Mouse (Mus musculus) kidney, adult 9 months (tissue): ENCODE results near the gene Gpc2.

ENCODE experiments used
- DNase-seq: peaks from one replicate; pipeline ENCODE4 v3.0.0; 2022

Gpc2 gene

DNA sequence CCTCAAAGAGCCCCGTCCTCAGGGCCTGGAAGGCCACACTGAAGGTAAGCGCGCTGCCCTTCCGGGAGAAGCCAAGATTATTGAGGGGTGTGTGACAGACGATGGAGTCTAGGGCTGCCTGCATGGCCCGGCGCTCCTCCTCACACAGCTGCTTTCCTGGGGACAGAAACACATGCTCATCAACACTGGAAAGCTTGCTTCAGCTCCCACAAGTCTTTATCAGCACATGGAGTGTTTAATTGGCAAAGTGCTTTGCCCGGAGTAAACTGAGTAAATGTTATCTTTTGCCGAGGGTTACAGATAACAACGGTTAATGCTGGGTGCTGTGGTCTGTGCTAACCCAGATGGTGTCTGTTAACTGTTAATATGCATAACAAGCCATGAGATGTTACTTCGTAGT lies 19.0 kb downstream of the Gpc2 start:
- DNase-seq, result no peak

DNA sequence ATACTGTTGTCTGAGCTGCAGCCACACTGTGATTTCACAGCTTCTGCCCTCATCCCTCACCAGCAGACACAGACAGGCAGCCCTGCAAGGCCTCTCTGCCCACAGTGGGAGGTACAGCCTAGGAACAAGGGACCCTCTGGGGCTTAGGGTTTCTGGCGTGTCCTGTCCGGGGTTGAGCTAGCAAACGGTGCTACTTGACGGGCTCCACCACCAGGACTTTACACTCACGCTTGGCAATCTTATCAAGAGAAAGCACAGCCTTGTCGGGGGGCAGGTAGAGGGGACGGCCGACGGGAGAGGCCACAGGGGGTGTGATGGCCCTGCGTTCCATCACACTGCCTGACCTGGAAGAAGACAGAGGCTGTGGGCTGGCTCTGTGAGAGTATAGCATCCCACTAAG lies 19.8 kb downstream of the Gpc2 start:
- DNase-seq, result no peak

DNA sequence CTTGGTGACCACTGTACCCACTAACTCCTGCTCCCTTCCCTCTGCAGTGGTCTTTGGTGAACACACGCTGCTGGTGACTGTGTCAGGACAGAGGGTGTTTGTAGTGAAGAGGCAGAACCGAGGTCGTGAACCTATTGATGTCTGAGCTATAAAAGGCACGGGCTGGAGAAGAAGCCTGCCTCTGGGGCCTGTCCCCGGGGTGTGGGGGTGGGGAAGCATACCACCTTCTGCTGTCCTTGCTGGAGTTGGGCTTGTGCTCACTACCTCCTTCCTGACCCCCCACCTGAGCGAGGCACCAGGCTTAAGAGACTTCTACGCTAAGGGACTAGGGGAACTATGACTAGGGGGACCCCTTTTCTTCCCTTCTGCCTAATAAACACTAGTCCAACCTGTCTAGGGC lies 20.8 kb downstream of the Gpc2 start:
- no peak for DNase-seq

DNA sequence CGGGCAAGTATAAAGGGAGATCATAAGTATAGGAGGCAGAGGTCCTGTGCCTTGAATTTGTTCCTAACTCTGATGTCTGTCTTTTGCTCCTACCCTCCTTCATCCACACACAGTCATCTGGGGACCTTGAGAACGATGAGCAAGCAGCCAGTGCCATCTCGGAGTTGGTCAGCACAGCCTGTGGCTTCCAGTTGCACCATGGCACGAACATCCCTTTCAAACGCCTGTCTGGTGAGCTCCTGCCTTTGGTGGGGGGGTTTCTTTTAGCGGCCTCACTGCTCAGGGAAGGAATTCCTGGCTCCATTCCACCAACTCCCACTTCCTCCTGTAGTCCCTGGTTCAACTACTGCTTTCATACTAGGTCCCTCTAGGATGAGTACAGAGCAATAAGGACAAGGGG lies 21.3 kb downstream of the Gpc2 start:
- no peak for DNase-seq

DNA sequence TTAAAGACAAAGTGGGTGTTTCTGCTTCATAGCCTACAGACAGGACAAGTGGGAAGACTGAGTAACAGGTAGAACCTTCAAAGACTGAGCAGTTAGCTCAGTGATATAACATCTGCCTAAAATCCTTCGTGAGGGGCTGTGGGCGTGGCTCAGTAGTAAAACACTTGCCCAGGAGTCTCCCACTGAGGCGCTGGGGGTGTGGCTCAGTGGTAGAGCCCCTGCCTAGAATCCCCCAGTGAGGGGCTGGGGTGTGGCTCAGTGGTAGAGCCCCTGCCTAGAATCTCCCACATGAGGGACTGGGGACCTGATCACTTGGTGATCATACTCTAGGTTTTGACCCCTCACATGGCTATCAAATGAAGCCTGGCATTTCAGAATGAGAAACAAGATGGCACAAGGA lies 21.7 kb downstream of the Gpc2 start:
- DNase-seq, result no peak

DNA sequence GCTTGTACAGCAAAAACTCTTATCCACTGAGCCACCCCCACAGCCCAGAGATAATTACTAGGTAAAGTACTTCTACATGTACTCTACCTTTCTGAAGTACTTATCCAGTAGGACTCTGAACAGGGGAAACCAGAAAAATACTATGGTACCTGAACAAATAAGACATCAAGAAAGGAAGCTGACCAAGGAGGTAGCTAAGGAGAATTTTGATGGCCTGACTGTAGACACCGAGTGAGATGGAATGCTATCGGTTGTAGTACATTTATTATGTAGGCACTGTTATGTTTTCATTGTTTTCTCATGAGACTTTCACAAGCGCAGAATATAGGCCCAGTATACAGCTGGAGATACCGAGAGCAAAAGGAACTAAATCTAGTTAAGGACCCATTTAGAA lies 22.2 kb downstream of the Gpc2 start:
- DNase-seq, result no peak

DNA sequence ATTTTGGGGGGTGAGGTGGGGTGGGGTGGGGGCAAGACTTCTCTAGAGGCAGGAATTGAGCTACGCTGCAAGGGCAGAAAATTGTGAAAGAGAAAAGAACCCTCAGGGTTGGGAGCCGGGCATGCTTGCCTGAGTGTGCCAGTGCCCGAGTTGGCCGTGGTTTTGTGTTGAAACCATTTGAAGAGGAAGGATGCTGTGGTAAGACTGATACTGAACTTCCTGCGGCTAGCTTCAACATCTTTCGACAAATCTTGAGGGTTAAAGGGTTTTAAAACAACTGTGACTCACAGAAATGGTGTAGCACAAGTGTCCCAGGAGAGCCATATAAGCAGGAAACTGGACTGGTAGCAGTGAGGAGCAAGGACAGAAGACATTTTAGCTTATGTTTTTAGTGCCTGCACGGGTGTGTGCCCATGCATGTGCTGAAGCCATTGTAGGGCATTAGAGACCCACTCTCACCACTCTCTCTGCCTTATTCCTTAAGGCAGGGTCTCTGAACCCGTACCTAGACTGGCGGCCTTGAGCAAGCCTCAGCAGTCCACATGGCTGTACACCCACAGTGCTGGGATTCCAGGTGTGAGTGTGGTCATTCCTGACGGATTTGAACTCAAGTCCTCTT lies 22.7 kb downstream of the Gpc2 start:
- DNase-seq, result no peak

DNA sequence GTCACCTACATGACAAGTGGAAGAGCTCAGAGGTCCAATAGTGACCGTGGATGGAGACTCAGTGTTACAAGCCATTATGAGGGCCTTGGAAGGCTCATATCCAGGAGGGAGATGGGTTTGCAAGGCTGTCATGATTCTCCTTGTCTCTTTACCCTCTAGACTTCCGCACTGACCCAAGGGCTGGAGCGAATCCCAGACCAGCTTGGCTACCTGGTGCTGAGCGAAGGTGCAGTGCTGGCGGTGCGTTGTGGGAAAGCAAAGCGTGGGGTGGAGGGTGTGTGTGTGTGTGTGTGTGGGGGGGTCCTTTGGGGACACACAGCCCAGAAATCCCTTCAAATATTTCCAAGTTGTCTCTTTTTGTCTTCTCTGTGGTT lies 23.7 kb downstream of the Gpc2 start:
- no peak for DNase-seq

DNA sequence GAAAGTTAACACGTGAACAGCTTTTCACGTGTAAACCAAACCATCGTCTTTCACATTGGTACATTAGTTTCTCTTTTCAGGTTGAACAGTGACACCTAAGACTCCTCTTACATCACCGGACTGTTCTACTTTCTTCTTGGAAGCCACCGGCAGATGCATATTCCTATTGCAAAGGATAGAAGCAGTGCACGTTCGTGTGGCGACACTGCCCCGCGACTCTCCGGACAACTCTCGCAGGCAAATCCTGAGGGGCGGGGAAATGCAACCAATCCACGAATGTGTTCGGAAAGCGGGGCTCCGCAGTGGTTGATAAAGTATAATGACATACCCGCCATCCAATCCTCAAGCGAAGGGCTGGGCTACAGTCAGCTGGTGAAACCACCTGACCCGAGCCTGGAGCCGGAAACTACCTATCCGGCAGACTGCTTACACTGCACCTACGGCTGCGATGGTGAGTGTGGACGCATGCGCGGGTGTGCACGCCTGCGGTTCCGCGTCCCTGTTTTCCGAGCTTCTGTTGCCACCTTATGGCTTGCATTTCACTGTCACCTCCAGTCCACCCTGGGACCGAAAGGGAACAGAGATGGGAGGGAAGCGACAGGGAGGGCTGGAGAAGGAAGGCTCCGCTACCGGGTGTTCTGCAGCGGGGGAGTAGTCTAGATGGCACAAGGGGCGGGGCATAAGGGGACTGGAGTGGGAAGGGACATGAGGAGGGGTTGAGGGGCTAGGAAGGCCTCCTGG lies 24.3 kb downstream of the Gpc2 start, which contains the start of gene Lamtor4:
Lamtor4 (plus strand) TSS at position 130 of the 741 bp plus-strand sequence.
- DNase-seq, result peak; percentile 99

DNA sequence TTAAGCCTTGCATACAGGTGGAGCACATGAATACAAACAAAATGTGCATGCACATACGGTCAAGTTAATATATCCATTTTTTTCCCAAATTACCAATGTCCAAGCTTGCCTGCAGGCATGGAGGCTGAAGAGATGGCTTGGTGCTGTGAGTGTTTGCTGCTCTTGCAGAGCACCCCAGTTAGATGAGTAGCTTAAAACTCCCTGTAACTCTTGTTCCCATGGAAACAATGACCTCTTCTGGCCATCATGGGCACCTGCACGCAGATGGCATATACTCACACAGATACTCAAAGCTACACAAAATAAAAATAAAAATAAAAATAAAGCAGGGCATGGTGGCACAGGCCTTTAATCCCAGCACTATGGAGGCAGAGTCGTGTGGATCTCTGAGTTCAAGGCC lies 26.7 kb downstream of the Gpc2 start:
- DNase-seq, result no peak

DNA sequence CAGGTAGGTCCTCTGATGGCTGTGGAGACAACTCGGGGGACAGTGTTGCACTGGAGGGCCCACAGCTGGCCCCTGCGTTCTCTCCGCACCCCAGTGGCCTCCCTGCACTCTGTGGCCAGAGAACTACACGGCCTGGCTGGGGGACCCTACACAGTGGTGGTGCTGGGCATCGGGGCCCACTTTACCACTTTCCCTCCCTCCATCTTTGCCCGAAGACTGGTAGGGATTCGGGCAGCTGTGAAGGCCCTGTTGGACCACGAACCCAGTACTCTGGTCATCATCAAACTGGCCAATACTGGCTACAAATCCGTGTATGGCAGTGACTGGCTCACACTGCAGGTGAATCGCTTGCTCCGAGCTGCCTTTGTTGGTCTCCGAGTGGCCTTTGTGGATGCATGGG lies 28.7 kb downstream of the Gpc2 start:
- DNase-seq, result no peak

DNA sequence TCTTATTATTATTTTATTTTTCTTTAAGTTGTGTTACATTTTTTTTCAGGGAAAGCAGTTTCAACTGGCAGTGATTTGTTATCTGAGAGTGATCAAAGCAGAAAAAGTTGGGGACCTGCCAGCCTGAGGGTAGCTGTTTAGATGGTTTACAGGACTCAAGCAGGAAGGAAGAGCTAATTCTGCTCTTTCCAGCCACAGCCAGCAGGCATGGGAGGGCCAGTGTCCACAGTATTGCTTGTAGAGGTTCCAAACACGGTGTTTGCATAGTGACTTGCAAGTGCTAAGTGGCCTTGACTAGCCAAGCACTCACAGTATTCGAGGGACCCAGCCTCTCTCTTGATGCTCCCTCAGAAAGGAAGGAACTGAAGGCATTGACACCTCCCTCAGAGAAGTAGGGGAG lies 38.3 kb downstream of the Gpc2 start:
- no peak for DNase-seq

DNA sequence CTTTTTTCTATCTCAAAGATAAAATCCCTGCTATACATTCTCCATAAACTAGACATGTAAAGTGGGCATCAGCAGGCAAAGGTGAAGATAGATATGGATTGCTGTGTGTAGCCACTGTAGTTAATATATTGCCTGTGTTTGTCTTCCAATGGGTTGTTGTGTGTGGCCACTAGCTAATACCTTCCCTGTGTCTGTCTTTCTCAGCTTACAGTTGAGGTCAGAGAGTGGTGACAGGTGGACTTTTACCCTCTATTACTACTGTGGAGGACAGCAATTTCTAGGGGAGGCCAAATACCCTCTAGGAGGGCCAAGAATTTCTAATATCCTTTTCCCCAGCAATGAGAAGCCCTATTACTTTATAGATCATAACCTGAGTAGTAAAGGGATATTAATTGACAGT lies 45.6 kb downstream of the Gpc2 start:
- DNase-seq, result no peak

DNA sequence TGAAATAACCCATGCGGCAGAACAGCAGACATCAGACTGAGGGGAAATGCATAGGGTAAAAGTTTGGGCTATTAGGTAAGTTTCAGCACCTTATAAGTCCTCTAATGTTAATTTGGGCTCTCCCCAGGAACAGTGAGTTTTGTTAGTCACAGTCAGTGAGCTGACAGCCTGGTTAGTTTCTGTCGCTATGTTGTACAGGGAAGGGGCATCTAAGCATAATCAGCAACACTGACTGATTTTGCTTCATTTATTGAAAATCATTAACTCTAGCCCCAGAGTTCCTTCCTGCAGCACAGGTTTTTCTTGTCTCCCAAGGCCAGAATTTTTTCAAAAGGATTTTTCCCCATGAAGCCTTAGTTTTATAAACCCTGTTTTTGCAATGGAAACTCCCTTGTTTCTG lies 46.0 kb downstream of the Gpc2 start:
- DNase-seq, result no peak

DNA sequence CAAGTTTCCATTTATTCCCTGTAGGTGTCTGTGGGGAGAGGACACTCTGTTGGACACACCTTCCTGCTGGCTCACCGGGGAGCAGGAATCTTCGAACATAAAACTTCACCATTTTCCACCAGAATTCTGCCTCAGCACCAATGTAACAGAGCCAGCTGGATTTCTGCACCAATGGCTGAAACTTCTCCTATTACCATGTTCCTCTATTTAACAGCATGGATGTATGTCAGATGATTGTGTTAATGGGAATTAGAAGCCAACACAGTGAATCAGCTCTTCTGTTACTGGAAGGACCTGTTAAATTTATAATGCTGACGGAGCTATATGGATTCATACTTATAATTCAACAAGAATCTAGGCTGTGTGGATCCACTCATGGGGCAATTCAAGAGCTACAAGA lies 50.3 kb downstream of the Gpc2 start:
- DNase-seq, result no peak

DNA sequence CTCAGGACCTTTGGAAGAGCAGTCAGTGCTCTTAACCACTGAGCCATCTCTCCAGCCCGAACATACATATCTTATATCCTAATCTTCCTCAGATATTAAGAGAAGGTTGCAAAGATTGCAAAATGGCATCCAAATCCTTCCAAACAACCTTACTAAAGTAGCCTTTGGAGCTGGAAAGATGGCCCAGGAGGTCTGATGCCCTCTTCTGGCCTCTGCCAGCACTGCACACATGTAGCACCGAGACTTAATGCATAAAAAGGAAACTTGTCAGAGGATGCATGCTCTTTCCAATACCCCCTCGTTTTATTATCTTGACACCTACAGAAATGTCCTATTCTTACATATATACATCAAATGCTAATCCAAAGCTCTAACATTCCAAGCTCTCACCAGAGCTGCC lies 51.8 kb downstream of the Gpc2 start:
- DNase-seq, result peak; percentile 60

DNA sequence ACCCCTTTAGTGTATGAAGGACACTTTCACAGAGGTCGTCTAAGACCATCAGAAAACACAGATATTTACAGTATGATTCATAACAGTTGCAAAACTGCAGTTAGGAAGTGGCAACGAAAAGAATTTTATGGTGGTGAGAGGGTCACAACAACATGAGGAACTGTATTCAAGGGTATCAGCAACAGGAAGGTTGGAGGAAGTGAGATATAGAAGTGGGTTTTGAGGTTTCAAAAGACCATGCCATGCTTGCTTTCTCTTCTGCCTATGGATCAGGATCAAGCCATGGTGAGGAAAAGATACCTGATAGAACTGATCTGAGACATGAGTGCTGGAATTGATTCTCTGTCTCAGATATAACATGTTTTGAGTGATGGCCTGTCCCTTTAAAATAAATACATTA lies 52.4 kb downstream of the Gpc2 start:
- DNase-seq, result no peak

DNA sequence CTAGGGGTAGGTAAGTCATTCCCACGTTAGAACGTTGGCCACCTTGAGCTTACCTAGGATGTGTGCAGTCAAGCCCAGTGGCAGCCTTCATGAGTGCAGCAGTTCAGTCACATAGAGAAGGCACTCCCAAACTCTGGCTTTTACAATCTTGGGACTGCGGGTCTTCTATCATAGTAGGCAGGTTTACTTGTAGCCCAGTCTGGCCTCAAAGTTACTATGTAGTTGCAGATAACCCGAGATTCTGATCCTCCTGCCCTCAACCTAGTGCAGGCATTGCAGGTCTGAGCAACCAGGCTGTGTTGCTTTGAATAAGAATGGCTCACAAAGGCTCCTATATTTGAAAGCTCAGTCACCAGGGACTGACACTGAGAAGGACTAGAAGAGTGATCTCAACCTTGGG lies 53.3 kb downstream of the Gpc2 start:
- no peak for DNase-seq

DNA sequence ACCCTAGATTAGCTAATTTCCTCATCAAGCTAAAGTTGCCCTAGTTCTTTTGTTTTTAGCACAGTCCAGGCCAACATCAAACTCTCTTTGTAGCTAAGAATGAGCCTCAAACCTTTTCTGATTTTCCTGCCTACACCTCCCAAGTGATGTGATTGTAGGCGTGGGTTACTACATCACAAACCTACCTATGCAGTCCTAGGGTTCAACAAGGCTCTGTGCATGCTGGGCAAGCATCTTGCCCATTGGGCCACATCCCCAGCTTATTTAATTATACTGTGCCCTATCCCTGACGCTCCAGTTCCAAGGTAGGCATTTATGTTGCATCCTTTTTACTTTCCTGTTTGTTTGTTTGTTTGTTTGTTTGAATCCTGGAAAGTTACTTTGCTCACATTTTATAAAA lies 54.1 kb downstream of the Gpc2 start, which contains the start of gene Nxpe5:
Nxpe5 (plus strand) TSS at position 199 of the 400 bp plus-strand sequence.
- no peak for DNase-seq
